Mouse (Mus musculus) kidney, adult 11 months (tissue): Measurements from ENCODE around the gene Adamts18.

Experiments used
- DNase-seq: peaks from one replicate; pipeline ENCODE4 v3.0.0; 2022

Adamts18 gene

GRCm38 (mm10) chr8:113656154-113656553 lies 192.4 kb downstream of the Adamts18 start:
- no peak for DNase-seq

- DNase-seq: no peak
Measured at GRCm38 (mm10) chr8:113653151-113653550, 195.4 kb downstream of the Adamts18 start.

- no peak for DNase-seq
Measured at GRCm38 (mm10) chr8:113652450-113652849, 196.1 kb downstream of the Adamts18 start.
